ENCODE assay signal across 9 mouse cellular contexts in genomic region chr8:11730271-11730940, GRCm38 (mm10). TPM values are rescaled to one million over a fixed set of nuclear protein-coding genes. Genes with fewer than 3 reads are reported as not detected.
A peak's percentile ranks its signal among the peaks of the same experiment; 100 is the strongest.
DNase-seq lines count a peak whose midpoint lies in the region; ATAC-seq and TF ChIP-seq lines count a peak whose summit lies in the region.
"Had no signal": no experiment of that assay in that cellular context is flagged by ENCODE, and none has a peak within 500 bp of the region (broad histone marks: within the 10 kb centered on the region; RNA-seq: fewer than 3 reads in every experiment).

No protein-coding gene starts in this region.

- peaks cover 14% of the 10 kb centered on the region; the same call in 1 of the 2 replicates for H3K27me3 ChIP-seq in limb, embryonic 14.5 days (ENCODE audit: control insufficient read depth, insufficient read depth, low read length)

- DNase-seq in 3T3-L1 (ENCODE audit: low read depth, low spot score) = peak; percentile 12
- peak; percentile 22 for DNase-seq in brain, embryonic 14.5 days (ENCODE audit: low read depth)
- peak; percentile 72 for DNase-seq in forelimb bud, embryonic 11.5 days (ENCODE audit: low read depth, low spot score)
- DNase-seq in limb, embryonic 14.5 days (ENCODE audit: low spot score) = peak; percentile 34
- DNase-seq in frontal cortex, postnatal 10 days (ENCODE audit: low spot score in 2 of 2) = no peak
- no peak for DNase-seq in gastrocnemius, postnatal 25 days
- DNase-seq in testis, postnatal 10 days (ENCODE audit: low spot score) = no peak
- DNase-seq: cerebellum, adult 8-10 months had no signal

- peak overlapping the region; percentile 26; the same call in 1 of the 2 replicates for H3K9ac ChIP-seq in limb, embryonic 14.5 days (ENCODE audit: low read depth, low read length, severe bottlenecking)

- H3K27ac ChIP-seq in limb, embryonic 14.5 days (replicated peaks; ENCODE audit: low read depth, low read length) = peak overlapping the region; percentile 79
- H3K27ac ChIP-seq: macrophage had no signal

- no peak for TF ChIP-seq CTCF in brain, embryonic 14.5 days (IDR thresholded peaks at IDR 0.05; ENCODE audit: borderline replicate concordance, extremely low read depth, insufficient read depth, insufficient read length)

- peaks cover 22% of the 10 kb centered on the region for H3K4me1 ChIP-seq in limb, embryonic 14.5 days (ENCODE audit: control insufficient read depth, insufficient read depth, low read length)

- peak overlapping the region; percentile 14; the same call in 1 of the 2 replicates for H3K4me3 ChIP-seq in limb, embryonic 14.5 days (replicated peaks; ENCODE audit: low read length)

- H3K4me2 ChIP-seq in limb, embryonic 14.5 days (replicated peaks; ENCODE audit: low read depth, low read length, severe bottlenecking) = peak overlapping the region; percentile 81

- no peak for TF ChIP-seq POLR2A in brain, embryonic 14.5 days (IDR thresholded peaks at IDR 0.05; ENCODE audit: borderline replicate concordance, extremely low read depth, insufficient read depth, insufficient read length, poor library complexity, severe bottlenecking)
- TF ChIP-seq POLR2A in limb, embryonic 14.5 days (IDR thresholded peaks at IDR 0.05; ENCODE audit: borderline replicate concordance, extremely low read depth, insufficient read depth, insufficient read length) = no peak

- no peak for ATAC-seq in limb, embryonic 14.5 days (ENCODE audit: low FRiP score, low read depth)

- WGBS in limb, embryonic 14.5 days = 29% methylated on average over 12 of the region's 12 CpGs

- no peaks in the 10 kb centered on the region for H3K9me3 ChIP-seq in limb, embryonic 14.5 days (ENCODE audit: control insufficient read depth, low read length)

- H3K36me3 ChIP-seq in limb, embryonic 14.5 days (ENCODE audit: control insufficient read depth, insufficient read depth, low read length) = no peaks in the 10 kb centered on the region

RNA-seq across cellular contexts. Expression of gene Arhgef7, which starts 2.9 kb away (rescaled TPM):
- 85.1 and 124 TPM in 2 replicates for polyA plus RNA-seq in brain, embryonic 14.5 days (2012; rRNA removed)
- polyA plus RNA-seq in limb, embryonic 14.5 days (2012; rRNA removed) = 52.6 and 58.6 TPM in 2 replicates
- polyA plus RNA-seq in limb, embryonic 14.5 days (2014; fragmentation: Nextera tagmentation; extraction: Ambion mirVana) = 54.4 and 56.5 TPM in 2 replicates
- total RNA-seq in gastrocnemius, postnatal 25 days (2021) = 10 to 100 TPM; 56.0 to 61.4 TPM

RNA-seq across cellular contexts. Expression of gene 1700016D06Rik, which starts 29.5 kb away (rescaled TPM):
- polyA plus RNA-seq in brain, embryonic 14.5 days (2012; rRNA removed) = not detected in 2 replicates
- polyA plus RNA-seq in limb, embryonic 14.5 days (2012; rRNA removed) = not detected in 2 replicates
- not detected in 2 replicates for polyA plus RNA-seq in limb, embryonic 14.5 days (2014; fragmentation: Nextera tagmentation; extraction: Ambion mirVana)
- not detected for total RNA-seq in gastrocnemius, postnatal 25 days (2021)
- polyA plus RNA-seq: macrophage had no signal

Comparison
In these comparisons a context has a peak if more than half of its experiments do, and no peak if none do; other contexts are left out.
1. DNase-seq: peak in 3T3-L1 (single experiment), brain, embryonic 14.5 days (single experiment), forelimb bud, embryonic 11.5 days (single experiment) and limb, embryonic 14.5 days (single experiment); none in frontal cortex, postnatal 10 days (0 of 2), gastrocnemius, postnatal 25 days (single experiment) and testis, postnatal 10 days (single experiment).